Mouse (Mus musculus) kidney, adult 2 months (tissue): ENCODE data around the gene Gfod2.

Source experiments
- CTCF ChIP-seq: fragments of 200-500 bp; conservative IDR thresholded peaks from 2 replicates; pipeline ENCODE4 v1.5.1; 2011; ENCODE audit warnings: low read depth, mild to moderate bottlenecking, control low read depth, low read length, moderate library complexity, mixed read lengths; ENCODE audit not compliant: insufficient read depth, insufficient read length
- POLR2A ChIP-seq: fragments of 200-500 bp; IDR thresholded peaks from one replicate; pipeline ENCODE4 v1.6.1; 2011; ENCODE audit warnings: low read depth, low read length, control low read depth

GRCm38 (mm10) chr8:105692449-105693182, 65.8 kb downstream of the Gfod2 start:
- TF ChIP-seq CTCF: no peak
- no peak for TF ChIP-seq POLR2A
